Mouse (Mus musculus) erythroblast, embryonic 14.5 days (primary cell): ENCODE measurements around the gene Fmod.

ENCODE experiments used
- GATA1 ChIP-seq: IDR thresholded peaks from 2 replicates; pipeline ENCODE4 v1.6.1; 2012; ENCODE audit warnings: low read length, inconsistent platforms, mixed read lengths
- TAL1 ChIP-seq: IDR thresholded peaks from 3 replicates; pipeline ENCODE4 v1.6.1; 2012; ENCODE audit warnings: low read length, inconsistent platforms, mixed read lengths

DNA sequence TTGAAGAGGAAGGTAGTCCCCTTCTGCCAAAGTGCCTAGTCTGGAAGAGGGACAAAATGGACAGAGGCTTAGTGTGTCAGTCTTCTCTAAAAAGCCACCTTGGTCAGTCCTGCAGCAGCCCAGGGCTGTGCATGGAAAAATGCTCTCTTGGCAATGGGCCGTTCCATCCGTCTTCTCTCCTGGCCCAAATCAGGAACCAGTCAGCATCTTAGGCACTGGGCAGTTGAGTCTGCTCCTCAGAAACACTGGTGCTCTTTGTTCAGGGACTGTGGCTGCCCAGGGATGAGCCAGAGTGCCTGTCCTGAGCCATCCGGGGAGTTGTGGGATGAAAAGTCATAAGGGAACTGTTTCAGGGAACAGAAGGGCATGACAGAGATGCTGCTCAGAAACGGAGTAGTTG is 1.3 kb downstream of the Fmod start:
- TF ChIP-seq TAL1 (no peak), GATA1 (no peak)
